Mouse (Mus musculus): ENCODE measurements around the gene Prss22. TPM values are rescaled to one million over a fixed set of nuclear protein-coding genes. Genes with fewer than 3 reads are reported as not detected.
A peak's percentile ranks its signal among the peaks of the same experiment; 100 is the strongest.

The Prss22 gene
- polyA plus RNA-seq, 1 experiment from 2014 or later = not detected

- no peak for ATAC-seq (ENCODE audit: low read depth)
- 94% methylated on average over 3 of the region's 3 CpGs for WGBS
- no peaks in the 10 kb centered on the region for H3K27me3 ChIP-seq (ENCODE audit: control insufficient read depth, insufficient read depth, low read length)
- H3K4me3 ChIP-seq (ENCODE audit: low read depth, low read length) = no peak overlapping the region
- no peaks in the 10 kb centered on the region for H3K9me3 ChIP-seq (ENCODE audit: control insufficient read depth, low read length)
- H3K36me3 ChIP-seq (ENCODE audit: control insufficient read depth, insufficient read depth, low read length) = no peaks in the 10 kb centered on the region
- no peaks in the 10 kb centered on the region for H3K4me1 ChIP-seq (ENCODE audit: control insufficient read depth, insufficient read depth, low read length)
- no peak overlapping the region for H3K9ac ChIP-seq (replicated peaks; ENCODE audit: low read depth, low read length)
- no peak overlapping the region for H3K27ac ChIP-seq (ENCODE audit: low read depth, low read length)
- H3K4me2 ChIP-seq (ENCODE audit: low read depth, low read length) = no peak overlapping the region
These were observed 7.1 kb upstream of the Prss22 start for GRCm38 (mm10) chr17:24005049-24005448.

GRCm38 (mm10) chr17:24004071-24004665 lies 6.3 kb upstream of the Prss22 start:
- H3K9ac ChIP-seq (replicated peaks; ENCODE audit: low read depth, low read length) = no peak overlapping the region
- H3K36me3 ChIP-seq (ENCODE audit: control insufficient read depth, insufficient read depth, low read length) = no peaks in the 10 kb centered on the region
- WGBS = 93% methylated on average over 14 of the region's 14 CpGs
- H3K4me3 ChIP-seq (ENCODE audit: low read depth, low read length) = no peak overlapping the region
- no peak for ATAC-seq (ENCODE audit: low read depth)
- no peaks in the 10 kb centered on the region for H3K4me1 ChIP-seq (ENCODE audit: control insufficient read depth, insufficient read depth, low read length)
- no peak overlapping the region for H3K27ac ChIP-seq (ENCODE audit: low read depth, low read length)
- no peaks in the 10 kb centered on the region for H3K9me3 ChIP-seq (ENCODE audit: control insufficient read depth, low read length)
- H3K27me3 ChIP-seq (ENCODE audit: control insufficient read depth, insufficient read depth, low read length) = no peaks in the 10 kb centered on the region
- no peak overlapping the region for H3K4me2 ChIP-seq (ENCODE audit: low read depth, low read length)

DNA sequence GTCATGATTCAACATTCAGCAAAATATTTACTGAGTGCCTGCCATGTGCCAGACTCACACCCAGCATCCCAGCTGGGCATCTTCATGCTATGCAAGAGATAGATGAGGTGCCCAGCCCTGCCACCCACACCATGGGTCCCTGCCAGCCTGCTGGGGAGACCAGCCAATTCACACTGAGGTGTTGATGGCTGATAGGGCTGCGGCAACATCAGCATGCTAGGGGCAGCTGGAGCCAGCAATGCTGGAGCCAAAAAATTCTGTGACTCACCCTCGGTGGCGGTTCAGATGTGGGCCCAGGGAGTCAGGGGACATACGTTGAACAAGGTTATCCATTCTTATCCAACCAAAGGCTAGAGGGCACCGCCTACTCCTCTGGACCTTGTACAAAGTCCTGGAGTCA lies 2.5 kb upstream of the Prss22 start:
- H3K4me3 ChIP-seq (ENCODE audit: low read depth, low read length) = no peak overlapping the region
- no peaks in the 10 kb centered on the region for H3K4me1 ChIP-seq (ENCODE audit: control insufficient read depth, insufficient read depth, low read length)
- 84% methylated on average over 5 of the region's 5 CpGs for WGBS
- ATAC-seq (ENCODE audit: low read depth) = no peak
- no peak overlapping the region for H3K4me2 ChIP-seq (ENCODE audit: low read depth, low read length)
- no peaks in the 10 kb centered on the region for H3K36me3 ChIP-seq (ENCODE audit: control insufficient read depth, insufficient read depth, low read length)
- no peak overlapping the region for H3K9ac ChIP-seq (replicated peaks; ENCODE audit: low read depth, low read length)
- no peak overlapping the region for H3K27ac ChIP-seq (ENCODE audit: low read depth, low read length)
- H3K9me3 ChIP-seq (ENCODE audit: control insufficient read depth, low read length) = no peaks in the 10 kb centered on the region
- H3K27me3 ChIP-seq (ENCODE audit: control insufficient read depth, insufficient read depth, low read length) = no peaks in the 10 kb centered on the region

DNA sequence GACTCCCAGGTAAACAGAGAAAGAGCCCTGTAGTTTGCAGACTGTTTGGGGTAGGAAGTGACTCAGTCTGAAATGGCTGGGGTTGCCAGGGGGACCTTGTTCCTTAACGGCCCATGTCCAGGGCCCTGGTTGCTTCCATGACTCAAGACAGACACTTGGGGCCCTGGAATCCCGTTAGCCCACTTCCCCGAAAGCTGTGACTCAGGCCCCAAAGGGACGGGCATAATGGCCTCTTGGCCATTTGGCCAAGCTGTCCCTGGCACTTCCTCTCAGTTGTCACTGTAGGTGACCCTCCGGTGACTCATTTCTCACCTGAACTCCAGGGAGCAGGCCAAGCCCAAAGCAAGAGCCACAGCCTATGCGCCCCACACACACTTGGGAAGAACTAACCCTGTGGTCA lies 483 bp upstream of the Prss22 start:
- no peak overlapping the region for H3K4me3 ChIP-seq (ENCODE audit: low read depth, low read length)
- no peaks in the 10 kb centered on the region for H3K27me3 ChIP-seq (ENCODE audit: control insufficient read depth, insufficient read depth, low read length)
- no peak for ATAC-seq (ENCODE audit: low read depth)
- H3K4me1 ChIP-seq (ENCODE audit: control insufficient read depth, insufficient read depth, low read length) = peaks cover 4% of the 10 kb centered on the region; the same call in 1 of the 2 replicates
- H3K36me3 ChIP-seq (ENCODE audit: control insufficient read depth, insufficient read depth, low read length) = no peaks in the 10 kb centered on the region
- no peak overlapping the region for H3K4me2 ChIP-seq (ENCODE audit: low read depth, low read length)
- H3K9ac ChIP-seq (replicated peaks; ENCODE audit: low read depth, low read length) = no peak overlapping the region
- no peak overlapping the region for H3K27ac ChIP-seq (ENCODE audit: low read depth, low read length)
- no peaks in the 10 kb centered on the region for H3K9me3 ChIP-seq (ENCODE audit: control insufficient read depth, low read length)
- 70% methylated on average over 6 of the region's 6 CpGs for WGBS

DNA sequence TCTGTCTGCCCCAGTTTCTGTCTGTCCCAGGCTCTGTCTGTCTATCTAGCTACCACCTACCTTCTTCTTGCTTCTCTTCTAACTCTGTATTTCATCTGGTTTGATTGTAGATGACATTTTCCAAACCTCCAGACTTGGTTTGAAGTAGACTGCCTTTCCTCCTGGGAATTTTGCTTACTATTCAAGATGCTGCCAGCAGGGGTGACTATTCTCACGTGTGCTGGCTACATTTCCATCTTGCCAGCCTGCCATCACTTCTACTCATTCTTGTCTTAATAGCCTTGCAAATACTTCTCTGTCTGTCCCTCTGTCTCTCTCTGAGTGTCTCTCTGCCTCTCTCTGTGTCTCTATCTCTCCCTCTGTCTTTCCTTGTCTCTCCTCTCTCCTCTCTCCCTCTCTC lies 2.5 kb downstream of the Prss22 start:
- Histone ChIP-seq H3K4me1 (ENCODE audit: control insufficient read depth, insufficient read depth, low read length) (peaks cover 4% of the 10 kb centered on the region; the same call in 1 of the 2 replicates), H3K36me3 (ENCODE audit: control insufficient read depth, insufficient read depth, low read length) (no peaks in the 10 kb centered on the region), H3K4me2 (ENCODE audit: low read depth, low read length) (no peak overlapping the region), H3K4me3 (ENCODE audit: low read depth, low read length) (no peak overlapping the region), H3K27me3 (ENCODE audit: control insufficient read depth, insufficient read depth, low read length) (no peaks in the 10 kb centered on the region), H3K27ac (ENCODE audit: low read depth, low read length) (no peak overlapping the region), H3K9me3 (ENCODE audit: control insufficient read depth, low read length) (no peaks in the 10 kb centered on the region), H3K9ac (replicated peaks; ENCODE audit: low read depth, low read length) (no peak overlapping the region)
- WGBS = 33% methylated on average over 1 of the region's 1 CpGs
- no peak for ATAC-seq (ENCODE audit: low read depth)

DNA sequence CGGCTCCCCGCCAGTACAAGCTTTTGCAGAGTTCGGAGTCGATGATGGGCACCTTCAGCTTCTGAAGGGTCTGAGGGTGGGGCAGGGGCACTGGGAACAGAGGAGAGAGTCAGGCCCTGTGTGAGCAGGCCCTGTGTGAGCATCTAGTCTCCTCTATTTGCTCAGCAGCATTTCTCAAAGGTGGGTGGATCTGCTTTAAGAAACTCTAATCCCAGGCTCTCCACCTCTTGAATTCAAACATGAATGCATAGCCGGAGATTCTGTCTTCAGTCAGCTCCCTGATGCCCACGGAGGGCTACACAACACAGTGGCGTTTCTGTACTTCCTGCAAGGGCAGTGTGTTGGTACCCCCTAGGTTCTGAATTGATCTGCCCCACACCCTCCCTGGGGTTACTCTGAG lies 3.2 kb downstream of the Prss22 start:
- Histone ChIP-seq H3K27ac (ENCODE audit: low read depth, low read length) (no peak overlapping the region), H3K4me3 (ENCODE audit: low read depth, low read length) (no peak overlapping the region), H3K9ac (replicated peaks; ENCODE audit: low read depth, low read length) (no peak overlapping the region), H3K4me2 (ENCODE audit: low read depth, low read length) (no peak overlapping the region), H3K36me3 (ENCODE audit: control insufficient read depth, insufficient read depth, low read length) (no peaks in the 10 kb centered on the region), H3K9me3 (ENCODE audit: control insufficient read depth, low read length) (no peaks in the 10 kb centered on the region), H3K27me3 (ENCODE audit: control insufficient read depth, insufficient read depth, low read length) (no peaks in the 10 kb centered on the region), H3K4me1 (ENCODE audit: control insufficient read depth, insufficient read depth, low read length) (peaks cover 4% of the 10 kb centered on the region; the same call in 1 of the 2 replicates)
- WGBS = 81% methylated on average over 7 of the region's 7 CpGs
- ATAC-seq (ENCODE audit: low read depth) = no peak

DNA sequence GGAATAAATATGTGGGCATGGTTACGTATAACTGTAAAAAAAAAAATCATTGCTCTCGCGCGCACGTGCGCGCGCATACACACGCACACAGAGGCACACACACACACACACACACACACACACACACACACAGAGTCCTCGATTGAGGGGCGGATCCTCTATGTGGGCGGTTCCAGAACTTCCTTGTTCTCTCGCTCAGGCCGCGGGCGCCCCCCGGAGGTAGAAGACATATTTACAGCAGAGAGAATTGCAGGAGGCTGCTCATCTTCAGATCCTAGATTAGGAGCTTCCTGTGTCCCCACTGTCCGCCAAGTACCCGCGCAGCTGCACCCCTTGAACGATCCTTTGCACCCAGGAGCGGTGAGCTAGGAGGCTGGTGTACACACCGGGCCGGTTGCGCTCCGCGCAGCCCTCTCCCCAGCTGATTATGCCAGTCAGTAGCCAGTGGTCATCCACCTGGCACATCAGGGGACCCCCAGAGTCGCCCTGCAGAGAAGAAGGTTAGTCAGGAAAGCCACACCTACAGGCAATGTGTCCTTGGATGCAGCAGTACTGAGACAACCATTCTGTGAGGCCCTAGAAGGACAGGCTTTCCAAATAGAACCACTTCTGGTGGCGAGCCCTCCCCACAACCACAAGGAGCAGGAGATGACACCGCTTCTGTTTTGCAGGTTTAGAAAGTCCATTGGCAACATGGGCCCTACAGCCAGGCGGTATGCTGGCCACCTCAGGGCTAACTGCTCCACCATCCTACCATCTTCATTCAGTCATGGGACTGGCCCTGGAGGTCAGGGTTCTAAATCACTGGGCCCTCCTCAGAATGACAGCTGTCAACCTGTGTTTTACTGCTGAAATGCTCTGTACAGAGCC lies 4.1 kb downstream of the Prss22 start:
- peaks cover 4% of the 10 kb centered on the region; the same call in 1 of the 2 replicates for H3K4me1 ChIP-seq (ENCODE audit: control insufficient read depth, insufficient read depth, low read length)
- no peak overlapping the region for H3K27ac ChIP-seq (ENCODE audit: low read depth, low read length)
- peak overlapping the region; percentile 12; the same call in 1 of the 2 replicates for H3K4me3 ChIP-seq (ENCODE audit: low read depth, low read length)
- no peaks in the 10 kb centered on the region for H3K27me3 ChIP-seq (ENCODE audit: control insufficient read depth, insufficient read depth, low read length)
- H3K36me3 ChIP-seq (ENCODE audit: control insufficient read depth, insufficient read depth, low read length) = no peaks in the 10 kb centered on the region
- H3K9me3 ChIP-seq (ENCODE audit: control insufficient read depth, low read length) = no peaks in the 10 kb centered on the region
- peak overlapping the region; percentile 52; the same call in 1 of the 2 replicates for H3K9ac ChIP-seq (replicated peaks; ENCODE audit: low read depth, low read length)
- peak overlapping the region; percentile 55 for H3K4me2 ChIP-seq (ENCODE audit: low read depth, low read length)
- peak; percentile 76 for ATAC-seq (ENCODE audit: low read depth)
- 9% methylated on average over 31 of the region's 31 CpGs for WGBS

- no peak overlapping the region for H3K9ac ChIP-seq (replicated peaks; ENCODE audit: low read depth, low read length)
- H3K27ac ChIP-seq (ENCODE audit: low read depth, low read length) = no peak overlapping the region
- no peaks in the 10 kb centered on the region for H3K27me3 ChIP-seq (ENCODE audit: control insufficient read depth, insufficient read depth, low read length)
- H3K4me1 ChIP-seq (ENCODE audit: control insufficient read depth, insufficient read depth, low read length) = peaks cover 4% of the 10 kb centered on the region; the same call in 1 of the 2 replicates
- H3K4me3 ChIP-seq (ENCODE audit: low read depth, low read length) = peak overlapping the region; percentile 12; the same call in 1 of the 2 replicates
- no peaks in the 10 kb centered on the region for H3K9me3 ChIP-seq (ENCODE audit: control insufficient read depth, low read length)
- WGBS = 70% methylated on average over 9 of the region's 9 CpGs
- peak; percentile 52 for ATAC-seq (ENCODE audit: low read depth)
- H3K4me2 ChIP-seq (ENCODE audit: low read depth, low read length) = peak overlapping the region; percentile 55; the same call in 1 of the 2 replicates
- H3K36me3 ChIP-seq (ENCODE audit: control insufficient read depth, insufficient read depth, low read length) = no peaks in the 10 kb centered on the region
These were observed 4.9 kb downstream of the Prss22 start for GRCm38 (mm10) chr17:23992789-23993553.
